Mouse (Mus musculus): ENCODE measurements at regions not wholly inside any gene's neighbourhood (a gene's known extent, or its start where the extent isn't known, plus 50 kb on each side); places are given as distances from the start of the nearest gene placed in this dataset.

DNA sequence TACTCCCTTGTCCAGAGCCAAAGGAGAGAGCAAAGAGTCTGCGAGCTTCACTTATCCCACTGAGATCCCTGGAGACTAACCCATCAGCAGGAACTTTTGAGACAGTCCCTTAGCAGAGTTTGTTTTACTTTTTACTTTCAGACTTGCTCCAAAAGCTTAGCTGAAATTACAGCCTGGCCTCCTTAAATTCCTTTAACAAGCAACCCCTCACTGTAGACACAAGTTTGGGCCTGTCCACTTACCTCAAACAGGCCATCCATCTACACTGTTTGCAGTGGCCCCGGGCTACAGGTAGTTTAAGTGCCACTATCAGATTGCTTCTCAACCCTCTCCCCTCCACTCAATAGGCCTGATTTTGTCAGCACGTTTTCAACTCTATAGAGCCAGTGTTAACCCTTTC, 291.5 kb upstream of the Tnp1 start:
- Histone ChIP-seq H3K27ac (replicated peaks; ENCODE audit: low read depth, low read length) (no peak overlapping the region), H3K4me3 (ENCODE audit: low read depth, low read length) (no peak overlapping the region), H3K9me3 (ENCODE audit: control insufficient read depth, low read length) (no peaks in the 10 kb centered on the region), H3K9ac (ENCODE audit: low read length) (no peak overlapping the region), H3K4me1 (ENCODE audit: control insufficient read depth, insufficient read depth, low read length) (no peaks in the 10 kb centered on the region), H3K4me2 (ENCODE audit: low read depth, severe bottlenecking) (no peak overlapping the region), H3K36me3 (ENCODE audit: control insufficient read depth, insufficient read depth, low read length) (no peaks in the 10 kb centered on the region), H3K27me3 (ENCODE audit: control insufficient read depth, insufficient read depth, low read length) (no peaks in the 10 kb centered on the region)
- DNase-seq (ENCODE audit: low spot score) (peak; percentile 60), ATAC-seq (ENCODE audit: insufficient number of reproducible peaks, low FRiP score, low TSS enrichment, low read depth) (no peak)
- WGBS: 17% methylated on average over 3 of the region's 3 CpGs

DNA sequence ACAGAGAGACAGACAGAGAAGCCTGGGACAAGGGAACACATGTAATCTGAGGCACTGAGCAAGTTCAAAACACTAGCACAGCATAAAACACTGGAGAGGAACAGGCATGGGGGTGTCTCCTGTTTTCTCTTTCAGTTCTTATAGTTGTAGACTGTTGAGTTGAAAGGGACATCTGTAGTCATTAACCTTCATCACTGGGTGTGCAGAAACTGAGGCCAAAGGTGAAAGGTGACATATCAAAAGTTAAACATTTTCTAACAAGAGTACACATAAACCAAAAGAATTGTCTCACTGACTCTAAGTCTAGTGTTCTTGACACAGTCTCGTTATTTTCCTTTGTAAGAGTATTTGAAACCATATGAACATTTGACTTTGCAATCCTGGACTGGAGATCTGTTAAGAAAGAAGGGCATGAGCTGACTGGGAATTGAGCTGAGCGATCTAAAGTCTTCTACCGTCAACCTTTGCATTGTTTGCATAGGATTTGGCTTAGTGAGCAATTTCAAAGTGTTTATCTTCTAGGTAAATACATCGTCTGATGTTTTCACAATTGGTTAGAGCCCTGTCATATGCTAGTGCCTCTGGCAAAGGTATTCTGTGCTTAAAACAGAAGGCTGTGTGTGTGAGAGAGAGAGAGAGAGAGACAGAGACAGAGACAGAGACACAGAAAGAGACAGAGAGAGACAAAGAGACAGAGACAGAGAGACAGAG, 284.4 kb upstream of the Tnp1 start:
- 74% methylated on average over 4 of the region's 4 CpGs for WGBS
- H3K9ac ChIP-seq (ENCODE audit: low read length): no peak overlapping the region
- H3K27me3 ChIP-seq (ENCODE audit: control insufficient read depth, insufficient read depth, low read length): no peaks in the 10 kb centered on the region

DNA sequence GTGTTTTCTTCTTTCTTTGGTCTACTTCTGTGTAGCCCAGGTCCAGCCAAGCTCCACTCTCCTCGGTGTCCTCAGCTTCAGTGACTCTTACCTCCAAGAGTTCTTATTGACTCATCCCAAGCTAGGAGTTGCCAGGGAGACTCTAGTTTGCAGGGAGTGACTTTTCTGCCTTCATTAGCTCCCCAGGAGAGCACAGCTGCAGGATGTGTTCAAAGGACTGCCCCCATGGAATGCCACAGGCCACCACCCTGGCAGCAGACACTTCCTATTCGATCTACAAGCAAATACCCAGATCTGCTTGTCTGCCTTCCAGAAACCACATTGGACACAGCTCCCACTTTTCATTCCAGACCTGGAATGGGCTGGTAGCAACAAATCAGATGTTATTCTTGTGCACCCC, 269.6 kb upstream of the Tnp1 start:
- 79% methylated on average over 2 of the region's 2 CpGs for WGBS
- no peak overlapping the region for H3K4me3 ChIP-seq (ENCODE audit: low read depth, low read length)
- no peak for DNase-seq (ENCODE audit: low spot score)
- H3K9me3 ChIP-seq (ENCODE audit: control insufficient read depth, low read length): no peaks in the 10 kb centered on the region
- H3K9ac ChIP-seq (ENCODE audit: low read length): no peak overlapping the region
- H3K36me3 ChIP-seq (ENCODE audit: control insufficient read depth, insufficient read depth, low read length): no peaks in the 10 kb centered on the region
- ATAC-seq (ENCODE audit: insufficient number of reproducible peaks, low FRiP score, low TSS enrichment, low read depth): no peak
- H3K27ac ChIP-seq (replicated peaks; ENCODE audit: low read depth, low read length): no peak overlapping the region
- H3K27me3 ChIP-seq (ENCODE audit: control insufficient read depth, insufficient read depth, low read length): no peaks in the 10 kb centered on the region
- H3K4me2 ChIP-seq (ENCODE audit: low read depth, severe bottlenecking): no peak overlapping the region
- H3K4me1 ChIP-seq (ENCODE audit: control insufficient read depth, insufficient read depth, low read length): no peaks in the 10 kb centered on the region

More for the DNA sequence above, 284.4 kb upstream of the Tnp1 start:
- H3K4me3 ChIP-seq (ENCODE audit: low read depth, low read length): no peak overlapping the region
- no peak overlapping the region for H3K4me2 ChIP-seq (ENCODE audit: low read depth, severe bottlenecking)
- no peak overlapping the region for H3K27ac ChIP-seq (replicated peaks; ENCODE audit: low read depth, low read length)
- H3K9me3 ChIP-seq (ENCODE audit: control insufficient read depth, low read length): no peaks in the 10 kb centered on the region
- no peak for DNase-seq (ENCODE audit: low spot score)
- H3K36me3 ChIP-seq (ENCODE audit: control insufficient read depth, insufficient read depth, low read length): no peaks in the 10 kb centered on the region
- H3K4me1 ChIP-seq (ENCODE audit: control insufficient read depth, insufficient read depth, low read length): no peaks in the 10 kb centered on the region
- ATAC-seq (ENCODE audit: insufficient number of reproducible peaks, low FRiP score, low TSS enrichment, low read depth): no peak

DNA sequence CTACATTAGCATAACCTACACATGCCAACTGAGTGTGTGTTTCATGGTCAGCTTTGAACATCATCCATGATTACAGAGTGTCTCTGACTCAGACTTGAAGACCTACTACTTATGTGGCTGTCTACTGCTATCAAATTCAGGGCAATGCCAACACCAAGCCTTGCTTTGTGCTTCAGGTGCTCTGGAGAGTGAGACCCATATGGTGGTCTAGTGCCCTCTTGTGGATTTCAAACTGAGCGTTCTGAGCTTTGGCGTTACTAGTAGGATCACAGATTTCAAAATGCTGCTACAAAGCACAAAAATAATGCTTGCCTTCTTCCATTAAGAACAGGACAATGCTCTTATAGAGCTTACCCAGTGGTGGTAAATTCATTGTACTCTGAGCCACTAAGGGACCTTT, 258.8 kb upstream of the Tnp1 start:
- no peak overlapping the region for H3K9ac ChIP-seq (ENCODE audit: low read length)
- WGBS: 59% methylated on average over 2 of the region's 2 CpGs
- no peaks in the 10 kb centered on the region for H3K9me3 ChIP-seq (ENCODE audit: control insufficient read depth, low read length)
- no peak overlapping the region for H3K27ac ChIP-seq (replicated peaks; ENCODE audit: low read depth, low read length)
- no peaks in the 10 kb centered on the region for H3K36me3 ChIP-seq (ENCODE audit: control insufficient read depth, insufficient read depth, low read length)
- peak; percentile 29 for DNase-seq (ENCODE audit: low spot score)
- no peaks in the 10 kb centered on the region for H3K27me3 ChIP-seq (ENCODE audit: control insufficient read depth, insufficient read depth, low read length)
- no peak for ATAC-seq (ENCODE audit: insufficient number of reproducible peaks, low FRiP score, low TSS enrichment, low read depth)
- H3K4me2 ChIP-seq (ENCODE audit: low read depth, severe bottlenecking): no peak overlapping the region
- H3K4me1 ChIP-seq (ENCODE audit: control insufficient read depth, insufficient read depth, low read length): no peaks in the 10 kb centered on the region; the same call in 1 of the 2 replicates
- H3K4me3 ChIP-seq (ENCODE audit: low read depth, low read length): no peak overlapping the region

DNA sequence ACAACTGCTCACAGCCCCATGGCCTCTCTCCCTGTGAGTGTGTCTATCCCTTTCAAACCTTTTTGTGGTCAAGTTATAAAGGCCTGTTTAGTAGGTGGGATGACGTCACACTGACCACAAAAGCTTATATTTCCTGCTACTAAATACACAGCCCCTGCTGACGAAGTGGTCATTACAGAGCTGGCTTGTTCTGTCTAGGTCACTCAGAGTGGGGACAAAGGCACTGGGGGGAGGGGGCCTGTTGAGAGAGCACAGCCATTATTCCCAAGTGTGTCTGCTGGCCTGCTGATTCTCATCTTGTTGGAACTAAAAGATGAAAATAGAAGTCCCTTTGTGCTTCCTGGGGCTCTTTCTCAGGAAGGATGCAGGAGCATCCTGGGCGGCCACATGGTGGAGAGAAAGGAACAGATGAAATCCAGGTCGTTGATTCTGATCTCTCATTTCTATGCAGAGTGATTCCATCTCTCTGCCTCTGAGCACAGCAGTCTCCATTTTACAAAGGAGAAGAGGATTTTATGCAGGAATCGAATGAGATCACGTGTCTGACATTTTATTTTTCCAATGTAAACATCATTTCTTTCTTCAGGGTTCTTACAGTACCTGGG, 255.2 kb upstream of the Tnp1 start:
- Histone ChIP-seq H3K27me3 (ENCODE audit: control insufficient read depth, insufficient read depth, low read length) (no peaks in the 10 kb centered on the region), H3K4me2 (ENCODE audit: low read depth, severe bottlenecking) (no peak overlapping the region), H3K4me1 (ENCODE audit: control insufficient read depth, insufficient read depth, low read length) (peaks cover 3% of the 10 kb centered on the region), H3K4me3 (ENCODE audit: low read depth, low read length) (no peak overlapping the region), H3K9ac (ENCODE audit: low read length) (no peak overlapping the region), H3K27ac (replicated peaks; ENCODE audit: low read depth, low read length) (no peak overlapping the region), H3K36me3 (ENCODE audit: control insufficient read depth, insufficient read depth, low read length) (no peaks in the 10 kb centered on the region), H3K9me3 (ENCODE audit: control insufficient read depth, low read length) (no peaks in the 10 kb centered on the region)
- ATAC-seq (ENCODE audit: insufficient number of reproducible peaks, low FRiP score, low TSS enrichment, low read depth) (no peak), DNase-seq (ENCODE audit: low spot score) (no peak)
- 62% methylated on average over 6 of the region's 6 CpGs for WGBS

DNA sequence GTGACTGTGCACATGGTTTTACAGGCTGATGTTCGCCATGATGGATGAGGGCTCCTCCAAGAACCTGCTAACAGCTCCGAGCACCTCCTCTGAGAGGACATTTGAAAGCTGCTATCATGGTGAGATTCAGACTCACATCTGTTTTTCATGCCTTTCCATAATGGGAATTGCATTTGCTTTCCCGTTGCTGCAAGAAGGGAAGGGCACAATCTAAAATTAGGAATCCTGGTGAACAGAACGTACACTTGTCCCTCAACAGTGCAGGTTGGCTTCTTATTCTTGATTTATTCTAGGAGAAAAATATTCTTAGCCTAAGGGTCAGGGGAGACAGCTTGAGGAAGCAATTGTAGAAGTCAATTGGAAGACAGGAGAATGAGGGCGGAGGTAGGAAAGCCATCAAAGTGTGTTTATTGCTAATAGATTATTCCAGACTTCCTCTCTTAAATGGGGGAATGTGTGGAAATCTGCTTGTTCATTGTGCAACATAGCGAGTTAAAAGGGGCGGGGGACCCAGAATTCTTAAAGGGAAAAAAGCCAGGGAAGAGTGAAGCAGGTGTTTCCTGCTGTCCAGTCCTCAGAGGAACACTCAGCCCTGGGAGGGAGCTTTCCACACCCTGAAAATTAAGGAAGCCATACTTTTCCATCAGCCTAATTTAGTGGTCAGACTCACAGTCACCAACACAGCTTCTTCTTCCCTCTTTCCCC, 253.5 kb upstream of the Tnp1 start:
- 48% methylated on average over 7 of the region's 7 CpGs for WGBS
- DNase-seq (ENCODE audit: low spot score): no peak
- peaks cover 3% of the 10 kb centered on the region for H3K4me1 ChIP-seq (ENCODE audit: control insufficient read depth, insufficient read depth, low read length)
- H3K27me3 ChIP-seq (ENCODE audit: control insufficient read depth, insufficient read depth, low read length): no peaks in the 10 kb centered on the region
- no peaks in the 10 kb centered on the region for H3K9me3 ChIP-seq (ENCODE audit: control insufficient read depth, low read length)
- no peak overlapping the region for H3K27ac ChIP-seq (replicated peaks; ENCODE audit: low read depth, low read length)
- no peak for ATAC-seq (ENCODE audit: insufficient number of reproducible peaks, low FRiP score, low TSS enrichment, low read depth)
- no peak overlapping the region for H3K9ac ChIP-seq (ENCODE audit: low read length)
- no peaks in the 10 kb centered on the region for H3K36me3 ChIP-seq (ENCODE audit: control insufficient read depth, insufficient read depth, low read length)
- no peak overlapping the region for H3K4me2 ChIP-seq (ENCODE audit: low read depth, severe bottlenecking)
- no peak overlapping the region for H3K4me3 ChIP-seq (ENCODE audit: low read depth, low read length)

DNA sequence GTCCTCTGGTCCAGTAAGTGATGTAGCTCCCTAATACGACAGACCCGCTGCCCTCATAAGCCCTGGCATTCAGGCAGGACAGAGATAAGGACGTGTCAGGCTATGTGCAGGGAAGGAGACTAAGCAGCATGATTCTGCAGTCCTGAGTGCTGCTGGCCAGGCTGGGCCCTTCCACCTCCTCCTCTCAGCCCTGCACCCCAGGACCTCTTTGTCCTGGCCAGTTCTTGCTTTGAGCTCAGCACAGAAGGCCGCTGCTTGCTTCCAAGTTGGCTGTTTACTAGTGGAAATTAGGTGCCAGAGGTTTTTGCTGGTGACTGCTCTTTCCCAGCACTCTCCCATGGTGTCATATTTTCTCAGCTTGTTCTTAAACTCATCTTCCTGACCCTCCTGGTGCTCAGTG, 249.3 kb upstream of the Tnp1 start:
- H3K4me2 ChIP-seq (ENCODE audit: low read depth, severe bottlenecking): no peak overlapping the region
- no peaks in the 10 kb centered on the region for H3K27me3 ChIP-seq (ENCODE audit: control insufficient read depth, insufficient read depth, low read length)
- no peak overlapping the region for H3K9ac ChIP-seq (ENCODE audit: low read length)
- ATAC-seq (ENCODE audit: insufficient number of reproducible peaks, low FRiP score, low TSS enrichment, low read depth) (no peak), DNase-seq (ENCODE audit: low spot score) (no peak)
- H3K4me1 ChIP-seq (ENCODE audit: control insufficient read depth, insufficient read depth, low read length): peaks cover 3% of the 10 kb centered on the region; the same call in 1 of the 2 replicates
- no peak overlapping the region for H3K27ac ChIP-seq (replicated peaks; ENCODE audit: low read depth, low read length)
- no peak overlapping the region for H3K4me3 ChIP-seq (ENCODE audit: low read depth, low read length)
- no peaks in the 10 kb centered on the region for H3K9me3 ChIP-seq (ENCODE audit: control insufficient read depth, low read length)
- H3K36me3 ChIP-seq (ENCODE audit: control insufficient read depth, insufficient read depth, low read length): no peaks in the 10 kb centered on the region
- 77% methylated on average over 4 of the region's 4 CpGs for WGBS

DNA sequence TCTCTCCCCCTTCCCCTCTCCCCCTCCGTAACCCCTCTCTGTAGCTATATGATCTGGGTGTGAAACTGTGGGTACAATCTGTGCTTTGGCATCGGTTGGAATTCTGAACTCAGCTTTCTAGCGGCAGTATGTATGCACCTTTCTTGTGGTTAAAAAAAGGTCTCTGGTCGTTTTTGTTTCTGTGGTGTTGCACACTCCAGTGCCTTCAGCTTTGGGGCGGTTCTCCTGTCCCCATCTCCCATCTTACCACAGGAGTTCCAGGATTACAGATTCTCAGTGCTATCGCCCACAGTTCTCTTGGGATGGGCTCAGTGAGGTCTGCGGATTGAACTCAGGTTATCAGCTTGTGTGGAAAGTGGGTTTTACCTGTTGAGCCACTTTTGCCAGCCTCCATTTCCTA, 248.5 kb upstream of the Tnp1 start:
- Histone ChIP-seq H3K27ac (replicated peaks; ENCODE audit: low read depth, low read length) (no peak overlapping the region), H3K9ac (ENCODE audit: low read length) (no peak overlapping the region), H3K4me3 (ENCODE audit: low read depth, low read length) (no peak overlapping the region), H3K4me2 (ENCODE audit: low read depth, severe bottlenecking) (no peak overlapping the region), H3K4me1 (ENCODE audit: control insufficient read depth, insufficient read depth, low read length) (peaks cover 3% of the 10 kb centered on the region; the same call in 1 of the 2 replicates), H3K9me3 (ENCODE audit: control insufficient read depth, low read length) (no peaks in the 10 kb centered on the region), H3K36me3 (ENCODE audit: control insufficient read depth, insufficient read depth, low read length) (no peaks in the 10 kb centered on the region), H3K27me3 (ENCODE audit: control insufficient read depth, insufficient read depth, low read length) (no peaks in the 10 kb centered on the region)
- WGBS: 83% methylated on average over 7 of the region's 7 CpGs
- DNase-seq (ENCODE audit: low spot score) (no peak), ATAC-seq (ENCODE audit: insufficient number of reproducible peaks, low FRiP score, low TSS enrichment, low read depth) (no peak)

Measured in limb, embryonic 11.5 days (tissue).